Mouse (Mus musculus): ENCODE data around the gene Hip1. TPM values are rescaled to one million over a fixed set of nuclear protein-coding genes. Genes with fewer than 3 reads are reported as not detected.

The Hip1 gene
- polyA plus RNA-seq, 1 experiment: 18.3 TPM

DNA sequence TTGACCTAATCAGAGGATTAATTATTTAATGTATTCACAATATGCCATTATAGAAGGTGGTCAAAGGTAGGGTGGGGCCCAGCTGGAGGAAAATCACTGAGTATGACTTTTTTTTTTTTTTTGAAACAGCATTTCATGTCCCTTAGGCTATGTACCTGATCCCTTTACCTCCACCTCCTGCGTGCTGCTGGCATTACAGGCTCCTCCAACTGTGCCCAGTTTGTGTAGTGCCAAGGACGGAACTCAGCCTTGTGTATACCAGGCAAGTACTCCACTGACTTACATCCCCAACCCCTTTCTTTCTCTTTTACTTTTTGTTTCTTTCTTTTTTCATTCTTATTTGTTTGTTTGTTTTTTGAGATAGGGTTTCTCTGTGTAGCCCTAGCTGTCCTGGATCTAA is 48.4 kb downstream of the Hip1 start:
- no peak overlapping the region for H3K27ac ChIP-seq (ENCODE audit: insufficient read depth, low read length)
- WGBS: 89% methylated on average over 2 of the region's 2 CpGs
- DNase-seq (ENCODE audit: low read depth in 1 of 2, low spot score in 2 of 2): no peak
- TF ChIP-seq CTCF (IDR thresholded peaks at IDR 0.05; ENCODE audit: extremely low read depth, insufficient read depth, insufficient read length, insufficient replicate concordance): no peak
- TF ChIP-seq POLR2A (IDR thresholded peaks at IDR 0.05; ENCODE audit: low read depth, low read length): no peak
- H3K36me3 ChIP-seq (ENCODE audit: control insufficient read depth, insufficient read depth, low read length): no peaks in the 10 kb centered on the region
- no peaks in the 10 kb centered on the region for H3K27me3 ChIP-seq (ENCODE audit: control insufficient read depth, insufficient read depth, low read length)
- H3K4me1 ChIP-seq (ENCODE audit: control insufficient read depth, insufficient read depth, insufficient read length): no peaks in the 10 kb centered on the region; the same call in 1 of the 2 replicates
- no peak overlapping the region for H3K4me3 ChIP-seq (ENCODE audit: extremely low read depth, insufficient read depth, insufficient read length)

DNA sequence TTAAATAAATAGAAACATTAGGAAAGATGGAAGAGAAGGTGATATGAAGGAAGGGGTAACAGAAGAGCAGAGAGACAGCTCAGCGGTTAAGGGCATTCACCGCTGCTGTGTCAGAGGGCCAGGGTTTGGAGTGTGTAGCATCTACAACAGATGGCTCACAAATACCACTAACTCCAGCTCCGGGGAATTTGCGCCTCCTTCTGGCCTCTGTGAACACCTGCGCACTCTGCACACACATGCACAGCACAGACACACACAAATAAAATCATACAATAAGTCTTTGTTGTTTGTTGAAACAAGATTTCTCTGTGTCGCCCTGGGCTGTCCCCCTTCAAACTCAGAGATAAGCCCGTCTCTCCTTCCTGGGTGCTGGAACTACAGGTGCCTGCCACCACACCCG is 49.4 kb downstream of the Hip1 start:
- H3K4me3 ChIP-seq (ENCODE audit: extremely low read depth, insufficient read depth, insufficient read length): no peak overlapping the region
- no peak overlapping the region for H3K27ac ChIP-seq (ENCODE audit: insufficient read depth, low read length)
- TF ChIP-seq POLR2A (IDR thresholded peaks at IDR 0.05; ENCODE audit: low read depth, low read length) (no peak), CTCF (IDR thresholded peaks at IDR 0.05; ENCODE audit: extremely low read depth, insufficient read depth, insufficient read length, insufficient replicate concordance) (no peak)
- WGBS: 97% methylated on average over 8 of the region's 8 CpGs
- H3K36me3 ChIP-seq (ENCODE audit: control insufficient read depth, insufficient read depth, low read length): no peaks in the 10 kb centered on the region
- H3K27me3 ChIP-seq (ENCODE audit: control insufficient read depth, insufficient read depth, low read length): no peaks in the 10 kb centered on the region
- DNase-seq (ENCODE audit: low read depth in 1 of 2, low spot score in 2 of 2): no peak
- peaks cover 2% of the 10 kb centered on the region; the same call in 1 of the 2 replicates for H3K4me1 ChIP-seq (ENCODE audit: control insufficient read depth, insufficient read depth, insufficient read length)

DNA sequence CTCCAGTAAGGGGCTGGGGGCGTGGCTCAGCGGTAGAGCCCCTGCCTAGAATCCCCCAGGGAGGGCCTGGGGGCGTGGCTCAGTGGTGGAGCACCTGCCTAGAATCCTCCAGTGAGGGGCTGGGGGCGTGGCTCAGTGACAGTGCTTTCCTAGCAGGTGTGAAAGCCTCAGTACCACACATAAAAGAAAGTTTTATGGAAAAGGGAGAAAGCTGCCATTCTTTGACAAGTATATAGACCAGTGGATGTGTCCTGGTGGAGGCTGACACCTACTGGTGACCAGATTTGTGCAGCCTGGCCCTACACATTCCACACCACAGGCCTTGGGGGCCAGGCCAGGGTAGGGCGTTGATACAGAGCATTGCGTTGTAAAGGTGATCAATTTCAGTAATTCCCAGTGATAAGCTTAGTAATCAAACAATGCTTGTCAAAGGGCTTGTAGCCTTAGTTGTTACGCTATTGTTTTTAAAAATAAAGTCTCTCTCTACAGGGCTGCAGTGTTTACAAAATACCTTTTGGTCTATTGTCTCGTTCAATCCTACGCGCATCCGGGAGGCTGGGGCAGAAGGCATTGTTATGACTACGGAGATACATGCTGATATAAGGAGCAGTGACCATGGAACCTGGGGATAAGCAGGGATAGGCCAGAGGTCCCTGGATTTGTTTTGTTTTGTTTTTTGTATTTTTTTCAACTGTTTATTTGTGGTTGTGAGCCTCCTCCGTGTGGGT is 50.6 kb downstream of the Hip1 start:
- Histone ChIP-seq H3K4me3 (ENCODE audit: extremely low read depth, insufficient read depth, insufficient read length) (no peak overlapping the region), H3K27ac (ENCODE audit: insufficient read depth, low read length) (no peak overlapping the region), H3K27me3 (ENCODE audit: control insufficient read depth, insufficient read depth, low read length) (no peaks in the 10 kb centered on the region), H3K36me3 (ENCODE audit: control insufficient read depth, insufficient read depth, low read length) (no peaks in the 10 kb centered on the region), H3K4me1 (ENCODE audit: control insufficient read depth, insufficient read depth, insufficient read length) (peaks cover 2% of the 10 kb centered on the region; the same call in 1 of the 2 replicates)
- 85% methylated on average over 13 of the region's 13 CpGs for WGBS
- TF ChIP-seq POLR2A (IDR thresholded peaks at IDR 0.05; ENCODE audit: low read depth, low read length) (no peak), CTCF (IDR thresholded peaks at IDR 0.05; ENCODE audit: extremely low read depth, insufficient read depth, insufficient read length, insufficient replicate concordance) (peak; percentile 60; the same call in 1 of the 2 replicates)
- DNase-seq (ENCODE audit: low read depth in 1 of 2, low spot score in 2 of 2): peak in 1 of 2 experiments; percentile 53

DNA sequence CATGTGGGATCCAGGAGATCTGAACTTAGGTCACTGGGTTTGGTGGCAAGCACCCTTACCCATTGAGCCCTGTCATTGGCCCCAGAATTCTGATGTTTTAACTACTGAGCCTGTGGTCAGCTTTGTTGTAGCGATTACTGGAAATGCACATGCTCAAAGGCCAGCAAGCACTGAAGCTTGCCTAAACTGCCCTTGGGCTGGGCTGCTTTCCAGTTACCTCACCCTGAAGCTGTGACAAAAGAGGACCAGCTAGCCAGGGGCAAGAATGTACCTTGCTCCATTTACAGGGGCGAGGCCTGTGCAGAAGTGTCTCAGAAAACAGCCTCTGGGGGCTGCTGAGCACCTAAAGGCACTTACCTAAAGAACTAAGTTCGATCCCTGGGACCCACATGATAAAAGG is 51.8 kb downstream of the Hip1 start:
- Histone ChIP-seq H3K36me3 (ENCODE audit: control insufficient read depth, insufficient read depth, low read length) (no peaks in the 10 kb centered on the region), H3K4me3 (ENCODE audit: extremely low read depth, insufficient read depth, insufficient read length) (no peak overlapping the region), H3K27me3 (ENCODE audit: control insufficient read depth, insufficient read depth, low read length) (peaks cover 7% of the 10 kb centered on the region; the same call in 1 of the 2 replicates), H3K27ac (ENCODE audit: insufficient read depth, low read length) (no peak overlapping the region), H3K4me1 (ENCODE audit: control insufficient read depth, insufficient read depth, insufficient read length) (peaks cover 2% of the 10 kb centered on the region; the same call in 1 of the 2 replicates)
- no peak for TF ChIP-seq CTCF (IDR thresholded peaks at IDR 0.05; ENCODE audit: extremely low read depth, insufficient read depth, insufficient read length, insufficient replicate concordance)
- TF ChIP-seq POLR2A (IDR thresholded peaks at IDR 0.05; ENCODE audit: low read depth, low read length): no peak
- no peak for DNase-seq (ENCODE audit: low read depth in 1 of 2, low spot score in 2 of 2)
- 87% methylated on average over 3 of the region's 3 CpGs for WGBS

DNA sequence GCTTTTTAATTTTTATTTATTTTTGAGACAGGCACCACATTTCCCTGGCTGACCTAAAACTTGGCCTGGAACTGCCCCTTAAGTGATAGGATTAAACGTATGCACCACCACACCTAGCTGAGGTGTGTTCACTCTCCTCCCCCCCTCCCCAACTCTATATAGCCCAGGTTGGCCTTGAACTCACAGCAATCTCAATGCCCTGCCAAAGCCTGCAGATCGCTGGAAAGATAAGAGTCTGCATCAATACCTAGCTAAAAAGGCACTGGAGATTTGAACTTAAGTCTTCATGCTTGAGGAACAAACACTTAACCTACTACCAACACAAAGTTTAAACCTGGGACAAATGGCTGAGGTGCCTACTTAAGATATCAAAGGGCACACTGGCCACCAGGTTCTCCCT is 52.8 kb downstream of the Hip1 start:
- no peak for TF ChIP-seq POLR2A (IDR thresholded peaks at IDR 0.05; ENCODE audit: low read depth, low read length)
- TF ChIP-seq CTCF (IDR thresholded peaks at IDR 0.05; ENCODE audit: extremely low read depth, insufficient read depth, insufficient read length, insufficient replicate concordance): no peak
- Histone ChIP-seq H3K4me3 (ENCODE audit: extremely low read depth, insufficient read depth, insufficient read length) (no peak overlapping the region), H3K4me1 (ENCODE audit: control insufficient read depth, insufficient read depth, insufficient read length) (peaks cover 2% of the 10 kb centered on the region; the same call in 1 of the 2 replicates), H3K27me3 (ENCODE audit: control insufficient read depth, insufficient read depth, low read length) (peaks cover 7% of the 10 kb centered on the region; the same call in 1 of the 2 replicates), H3K36me3 (ENCODE audit: control insufficient read depth, insufficient read depth, low read length) (no peaks in the 10 kb centered on the region), H3K27ac (ENCODE audit: insufficient read depth, low read length) (no peak overlapping the region)
- 96% methylated on average over 2 of the region's 2 CpGs for WGBS
- DNase-seq (ENCODE audit: low read depth in 1 of 2, low spot score in 2 of 2): no peak

DNA sequence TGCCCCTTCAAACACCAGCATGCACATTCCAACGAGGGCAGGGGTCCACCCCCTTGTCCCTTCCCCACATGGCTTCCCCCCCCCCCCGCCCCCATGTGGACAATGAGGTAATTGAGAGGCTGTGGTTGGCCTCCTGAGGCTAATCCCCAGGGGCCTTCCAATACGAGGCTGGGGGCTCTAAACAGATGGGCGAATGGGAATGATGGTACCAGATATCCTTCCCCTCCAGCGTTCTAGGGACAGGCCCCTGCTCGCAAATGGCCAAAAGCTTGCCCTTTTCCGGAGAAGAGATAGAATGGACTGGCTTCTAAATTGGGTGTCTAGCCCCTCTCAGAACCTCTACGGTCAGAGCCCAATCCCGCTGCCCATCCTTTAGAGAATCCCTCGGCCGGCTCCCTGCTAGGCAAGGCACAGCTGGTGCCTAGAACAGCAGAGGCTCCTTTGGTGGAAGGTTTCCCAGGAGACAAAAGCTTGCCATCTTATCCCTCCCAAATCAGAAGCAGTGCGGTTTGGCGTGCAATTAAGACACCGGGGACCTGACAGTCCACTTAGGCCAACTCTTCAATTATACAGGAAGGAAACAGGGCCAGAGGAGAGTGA is 55.1 kb downstream of the Hip1 start:
- TF ChIP-seq CTCF (IDR thresholded peaks at IDR 0.05; ENCODE audit: extremely low read depth, insufficient read depth, insufficient read length, insufficient replicate concordance) (no peak), POLR2A (IDR thresholded peaks at IDR 0.05; ENCODE audit: low read depth, low read length) (no peak)
- Histone ChIP-seq H3K4me1 (ENCODE audit: control insufficient read depth, insufficient read depth, insufficient read length) (peaks cover 2% of the 10 kb centered on the region; the same call in 1 of the 2 replicates), H3K27me3 (ENCODE audit: control insufficient read depth, insufficient read depth, low read length) (peaks cover 7% of the 10 kb centered on the region; the same call in 1 of the 2 replicates), H3K36me3 (ENCODE audit: control insufficient read depth, insufficient read depth, low read length) (no peaks in the 10 kb centered on the region), H3K27ac (ENCODE audit: insufficient read depth, low read length) (0 out of 2 replicates have a peak overlapping the region, but pooled peaks have one; percentile 13), H3K4me3 (ENCODE audit: extremely low read depth, insufficient read depth, insufficient read length) (peak overlapping the region; percentile 68; the same call in 1 of the 2 replicates)
- WGBS: 47% methylated on average over 13 of the region's 14 CpGs
- no peak for DNase-seq (ENCODE audit: low read depth in 1 of 2, low spot score in 2 of 2)

Data from spleen, adult 2 months (tissue).